Mouse (Mus musculus): Measurements from ENCODE around the gene Cpt1b. TPM values are rescaled to one million over a fixed set of nuclear protein-coding genes. Genes with fewer than 3 reads are reported as not detected.
A peak's percentile ranks its signal among the peaks of the same experiment; 100 is the strongest.

Gene Cpt1b
- polyA plus RNA-seq, 1 experiment from 2014 or later: 1.2 TPM

GRCm38 (mm10) chr15:89376957-89377356, 48.7 kb downstream of the Cpt1b start, which contains the start of gene Tymp:
TSS of gene Tymp (minus strand) at chr15:89377039.
- Histone ChIP-seq H3K27me3 (peaks cover 60% of the 10 kb centered on the region), H3K27ac (no peak within 1 kb of the TSS), H3K36me3 (peaks cover 10% of the 10 kb centered on the region), H3K4me1 (peaks cover 31% of the 10 kb centered on the region), H3K9ac (no peak within 1 kb of the TSS), H3K9me3 (replicated peaks) (no peaks in the 10 kb centered on the region), H3K4me2 (replicated peaks) (no peak within 1 kb of the TSS), H3K4me3 (no peak within 1 kb of the TSS)
- ATAC-seq (ENCODE audit: low FRiP score): no peak
- 20% methylated on average over 16 of the region's 16 CpGs for WGBS

GRCm38 (mm10) chr15:89376040-89376439, 49.6 kb downstream of the Cpt1b start:
- H3K9me3 ChIP-seq (replicated peaks): no peaks in the 10 kb centered on the region
- WGBS: 77% methylated on average over 7 of the region's 7 CpGs
- no peak overlapping the region for H3K9ac ChIP-seq
- H3K4me3 ChIP-seq: no peak overlapping the region
- peaks cover 55% of the 10 kb centered on the region for H3K27me3 ChIP-seq
- H3K4me2 ChIP-seq (replicated peaks): no peak overlapping the region
- H3K27ac ChIP-seq: no peak overlapping the region
- H3K4me1 ChIP-seq: peaks cover 31% of the 10 kb centered on the region
- peaks cover 19% of the 10 kb centered on the region for H3K36me3 ChIP-seq
- no peak for ATAC-seq (ENCODE audit: low FRiP score)

- Histone ChIP-seq H3K36me3 (peaks cover 30% of the 10 kb centered on the region), H3K27me3 (peaks cover 47% of the 10 kb centered on the region), H3K4me3 (no peak overlapping the region), H3K4me1 (peaks cover 31% of the 10 kb centered on the region), H3K9me3 (replicated peaks) (no peaks in the 10 kb centered on the region), H3K4me2 (replicated peaks) (no peak overlapping the region), H3K27ac (no peak overlapping the region), H3K9ac (no peak overlapping the region)
- 91% methylated on average over 17 of the region's 17 CpGs for WGBS
- ATAC-seq (ENCODE audit: low FRiP score): no peak
These were observed 50.7 kb downstream of the Cpt1b start for GRCm38 (mm10) chr15:89374801-89375534.

GRCm38 (mm10) chr15:89374340-89374739, 51.3 kb downstream of the Cpt1b start:
- Histone ChIP-seq H3K27me3 (peaks cover 42% of the 10 kb centered on the region), H3K4me3 (peak overlapping the region; percentile 63), H3K27ac (peak overlapping the region; percentile 95; the same call in 1 of the 2 replicates), H3K9ac (peak overlapping the region; percentile 73), H3K4me2 (replicated peaks) (peak overlapping the region; percentile 69), H3K4me1 (peaks cover 28% of the 10 kb centered on the region), H3K36me3 (peaks cover 36% of the 10 kb centered on the region), H3K9me3 (replicated peaks) (no peaks in the 10 kb centered on the region)
- ATAC-seq (ENCODE audit: low FRiP score): no peak
- WGBS: 50% methylated on average over 9 of the region's 9 CpGs

GRCm38 (mm10) chr15:89373762-89374248, 51.9 kb downstream of the Cpt1b start, which contains the start of gene Sco2:
TSS of gene Sco2 (minus strand) at chr15:89373846.
- H3K4me3 ChIP-seq: peak within 1 kb of the TSS; percentile 63
- H3K9me3 ChIP-seq (replicated peaks): no peaks in the 10 kb centered on the region
- peak within 1 kb of the TSS; percentile 69 for H3K4me2 ChIP-seq (replicated peaks)
- peaks cover 37% of the 10 kb centered on the region for H3K27me3 ChIP-seq
- peaks cover 23% of the 10 kb centered on the region for H3K4me1 ChIP-seq
- peak within 1 kb of the TSS; percentile 95 for H3K27ac ChIP-seq
- peak; percentile 80 for ATAC-seq (ENCODE audit: low FRiP score)
- H3K36me3 ChIP-seq: peaks cover 41% of the 10 kb centered on the region
- WGBS: 0% methylated on average over 42 of the region's 42 CpGs
- H3K9ac ChIP-seq: peak within 1 kb of the TSS; percentile 73

GRCm38 (mm10) chr15:89373027-89373761, 52.5 kb downstream of the Cpt1b start:
- peaks cover 17% of the 10 kb centered on the region for H3K4me1 ChIP-seq
- whole genome bisulfite sequencing: 2% methylated on average over 35 of the region's 35 CpGs
- peak overlapping the region; percentile 73 for H3K9ac ChIP-seq
- H3K27me3 ChIP-seq: peaks cover 31% of the 10 kb centered on the region
- peak overlapping the region; percentile 95 for H3K27ac ChIP-seq
- peak; percentile 84 for ATAC-seq (ENCODE audit: low FRiP score)
- H3K4me2 ChIP-seq (replicated peaks): peak overlapping the region; percentile 69
- peaks cover 47% of the 10 kb centered on the region for H3K36me3 ChIP-seq
- peak overlapping the region; percentile 63 for H3K4me3 ChIP-seq
- no peaks in the 10 kb centered on the region for H3K9me3 ChIP-seq (replicated peaks)

GRCm38 (mm10) chr15:89372536-89372935, 53.1 kb downstream of the Cpt1b start:
- H3K4me1 ChIP-seq: peaks cover 15% of the 10 kb centered on the region
- 0 out of 2 replicates have a peak overlapping the region, but pooled peaks have one; percentile 73 for H3K9ac ChIP-seq
- peak overlapping the region; percentile 63 for H3K4me3 ChIP-seq
- WGBS: 86% methylated on average over 7 of the region's 7 CpGs
- no peak for ATAC-seq (ENCODE audit: low FRiP score)
- H3K9me3 ChIP-seq (replicated peaks): no peaks in the 10 kb centered on the region
- H3K27ac ChIP-seq: no peak overlapping the region
- H3K27me3 ChIP-seq: peaks cover 24% of the 10 kb centered on the region
- peak overlapping the region; percentile 69 for H3K4me2 ChIP-seq (replicated peaks)
- peaks cover 54% of the 10 kb centered on the region for H3K36me3 ChIP-seq

- peaks cover 59% of the 10 kb centered on the region for H3K36me3 ChIP-seq
- H3K4me3 ChIP-seq: no peak overlapping the region
- peaks cover 20% of the 10 kb centered on the region for H3K27me3 ChIP-seq
- ATAC-seq (ENCODE audit: low FRiP score): no peak
- H3K27ac ChIP-seq: no peak overlapping the region
- peaks cover 13% of the 10 kb centered on the region for H3K4me1 ChIP-seq
- no peak overlapping the region for H3K9ac ChIP-seq
- H3K4me2 ChIP-seq (replicated peaks): 0 out of 2 replicates have a peak overlapping the region, but pooled peaks have one; percentile 69
- WGBS: 89% methylated on average over 13 of the region's 13 CpGs
- no peaks in the 10 kb centered on the region for H3K9me3 ChIP-seq (replicated peaks)
These were observed 53.6 kb downstream of the Cpt1b start for GRCm38 (mm10) chr15:89372068-89372467.

Other genes starting within 250 kb of the Cpt1b start
- gene Plxnb2, start 245.1 kb downstream of the Cpt1b start, polyA plus RNA-seq (2016; fragmentation: Nextera tagmentation; extraction: Ambion mirVana): 167 and 169 TPM in 2 replicates
- gene Dennd6b, start 229.4 kb downstream of the Cpt1b start, polyA plus RNA-seq (2016; fragmentation: Nextera tagmentation; extraction: Ambion mirVana): 54.6 and 57.7 TPM in 2 replicates
- 62.3 and 65.2 TPM in 2 replicates for gene Ppp6r2, start 214.3 kb downstream of the Cpt1b start, polyA plus RNA-seq (2016; fragmentation: Nextera tagmentation; extraction: Ambion mirVana)
- 81.1 and 95.5 TPM in 2 replicates for gene Sbf1, start 110.6 kb downstream of the Cpt1b start, polyA plus RNA-seq (2016; fragmentation: Nextera tagmentation; extraction: Ambion mirVana)
- not detected in 2 replicates for gene Adm2, start 103.1 kb downstream of the Cpt1b start, polyA plus RNA-seq (2016; fragmentation: Nextera tagmentation; extraction: Ambion mirVana)
- not detected in 2 replicates for gene Miox, start 91.5 kb downstream of the Cpt1b start, polyA plus RNA-seq (2016; fragmentation: Nextera tagmentation; extraction: Ambion mirVana)
- gene Lmf2, start 70.2 kb downstream of the Cpt1b start, polyA plus RNA-seq (2016; fragmentation: Nextera tagmentation; extraction: Ambion mirVana): 42.5 and 47.3 TPM in 2 replicates
- 140 and 151 TPM in 2 replicates for gene Ncaph2, start 70.1 kb downstream of the Cpt1b start, polyA plus RNA-seq (2016; fragmentation: Nextera tagmentation; extraction: Ambion mirVana)
- 4.9 and 6.5 TPM in 2 replicates for gene Sco2, start 52.0 kb downstream of the Cpt1b start, polyA plus RNA-seq (2016; fragmentation: Nextera tagmentation; extraction: Ambion mirVana)
- 1.4 and 1.6 TPM in 2 replicates for gene Tymp, start 48.8 kb downstream of the Cpt1b start, polyA plus RNA-seq (2016; fragmentation: Nextera tagmentation; extraction: Ambion mirVana)
- 2.6 and 3.2 TPM in 2 replicates for gene Odf3b, start 46.6 kb downstream of the Cpt1b start, polyA plus RNA-seq (2016; fragmentation: Nextera tagmentation; extraction: Ambion mirVana)
- not detected in 2 replicates for gene Klhdc7b, start 40.9 kb downstream of the Cpt1b start, polyA plus RNA-seq (2016; fragmentation: Nextera tagmentation; extraction: Ambion mirVana)
- not detected in 2 replicates for gene Syce3, start 15.4 kb downstream of the Cpt1b start, polyA plus RNA-seq (2016; fragmentation: Nextera tagmentation; extraction: Ambion mirVana)
- 4.1 and 4.6 TPM in 2 replicates for gene C730034F03Rik, start 3.7 kb upstream of the Cpt1b start, polyA plus RNA-seq (2016; fragmentation: Nextera tagmentation; extraction: Ambion mirVana)
- not detected in 2 replicates for gene Gm44502, start 3.8 kb upstream of the Cpt1b start, polyA plus RNA-seq (2016; fragmentation: Nextera tagmentation; extraction: Ambion mirVana)
- 67.4 and 72.0 TPM in 2 replicates for gene Chkb, start 4.0 kb upstream of the Cpt1b start, polyA plus RNA-seq (2016; fragmentation: Nextera tagmentation; extraction: Ambion mirVana)
- gene Mapk8ip2, start 28.1 kb upstream of the Cpt1b start, polyA plus RNA-seq (2016; fragmentation: Nextera tagmentation; extraction: Ambion mirVana): 53.3 and 56.7 TPM in 2 replicates
- 19.5 and 19.8 TPM in 2 replicates for gene Arsa, start 51.6 kb upstream of the Cpt1b start, polyA plus RNA-seq (2016; fragmentation: Nextera tagmentation; extraction: Ambion mirVana)
- 7.5 and 8.1 TPM in 2 replicates for gene Shank3, start 73.8 kb upstream of the Cpt1b start, polyA plus RNA-seq (2016; fragmentation: Nextera tagmentation; extraction: Ambion mirVana)
- 1.2 and 1.3 TPM in 2 replicates for gene Acr, start 142.5 kb upstream of the Cpt1b start, polyA plus RNA-seq (2016; fragmentation: Nextera tagmentation; extraction: Ambion mirVana)
- gene Rabl2, start 166.1 kb upstream of the Cpt1b start, polyA plus RNA-seq (2016; fragmentation: Nextera tagmentation; extraction: Ambion mirVana): 61.3 and 71.5 TPM in 2 replicates